Mouse (Mus musculus) neutrophil, adult 65 days (primary cell): ENCODE results near the gene Cpa4. TPM values are rescaled to one million over a fixed set of nuclear protein-coding genes. Genes with fewer than 3 reads are reported as not detected.

Experiments
- total RNA-seq: library from RNA; stranded (reverse); gene quantifications from 2 replicates; pipeline ENCODE4 v1.2.4, GENCODE M21; 2023

Cpa4 gene
- total RNA-seq = not detected in 2 replicates

GRCm38 (mm10) chr6:30568069-30568468 is at the start of gene Cpa4:
TSS of gene Cpa4 (plus strand) at chr6:30568369.

GRCm38 (mm10) chr6:30541009-30541799 is 27.0 kb upstream of the Cpa4 start, which contains the start of gene Cpa2:
TSS of gene Cpa2 (plus strand) at chr6:30541582.

GRCm38 (mm10) chr6:30610710-30611109 is 42.5 kb downstream of the Cpa4 start, which contains the start of gene Cpa5:
TSS of gene Cpa5 (plus strand) at chr6:30611010.

GRCm38 (mm10) chr6:30638674-30639268 is 70.6 kb downstream of the Cpa4 start, which contains the start of gene Cpa1:
TSS of gene Cpa1 (plus strand) at chr6:30639218.

Other genes with a start within 250 kb of the Cpa4 start
- gene Zc3hc1, start 177.3 kb upstream of the Cpa4 start, total RNA-seq = 21.8 and 35.0 TPM in 2 replicates
- gene Klhdc10, start 166.5 kb upstream of the Cpa4 start, total RNA-seq = 21.2 and 28.0 TPM in 2 replicates
- gene Tmem209, start 58.6 kb upstream of the Cpa4 start, total RNA-seq = 13.5 and 15.8 TPM in 2 replicates
- 0.82 and 2.6 TPM in 2 replicates for gene Ssmem1, start 58.5 kb upstream of the Cpa4 start, total RNA-seq
- not detected in 2 replicates for gene Cpa2, start 26.8 kb upstream of the Cpa4 start, total RNA-seq
- not detected in 2 replicates for gene Cpa5, start 42.6 kb downstream of the Cpa4 start, total RNA-seq
- not detected in 2 replicates for gene Cpa1, start 70.8 kb downstream of the Cpa4 start, total RNA-seq
- gene Cep41, start 125.4 kb downstream of the Cpa4 start, total RNA-seq = 0.48 and 1.5 TPM in 2 replicates
- gene Mest, start 155.2 kb downstream of the Cpa4 start, total RNA-seq = not detected in 2 replicates